Mouse (Mus musculus): ENCODE data around the gene Ifih1. TPM values are rescaled to one million over a fixed set of nuclear protein-coding genes. Genes with fewer than 3 reads are reported as not detected.

The Ifih1 gene
- polyA plus RNA-seq (2016; fragmentation: Nextera tagmentation; extraction: Ambion mirVana) = 2.0 and 2.3 TPM in 2 replicates

GRCm38 (mm10) chr2:62646014-62646645, at the start of gene Ifih1:
Gene Ifih1 (minus strand): TSS chr2:62646255.
- under 1% methylated on average over 30 of the region's 30 CpGs for WGBS
- Histone ChIP-seq H3K4me2 (replicated peaks) (peak within 1 kb of the TSS; percentile 74), H3K4me1 (peaks cover 13% of the 10 kb centered on the region), H3K27me3 (peaks cover 8% of the 10 kb centered on the region; the same call in 1 of the 2 replicates), H3K9me3 (replicated peaks) (no peaks in the 10 kb centered on the region), H3K4me3 (peak within 1 kb of the TSS; percentile 44), H3K9ac (peak within 1 kb of the TSS; percentile 41; the same call in 1 of the 2 replicates), H3K27ac (no peak within 1 kb of the TSS), H3K36me3 (no peaks in the 10 kb centered on the region)
- ATAC-seq (ENCODE audit: low FRiP score) = peak; percentile 89

- Histone ChIP-seq H3K4me1 (no peaks in the 10 kb centered on the region), H3K4me3 (no peak overlapping the region), H3K36me3 (no peaks in the 10 kb centered on the region), H3K9me3 (replicated peaks) (no peaks in the 10 kb centered on the region), H3K9ac (no peak overlapping the region), H3K4me2 (replicated peaks) (no peak overlapping the region), H3K27ac (no peak overlapping the region), H3K27me3 (no peaks in the 10 kb centered on the region)
- no peak for ATAC-seq (ENCODE audit: low FRiP score)
- WGBS = 85% methylated on average over 6 of the region's 6 CpGs
Observed at GRCm38 (mm10) chr2:62685934-62686333, 39.9 kb upstream of the Ifih1 start.

- H3K27ac ChIP-seq = no peak overlapping the region
- H3K9ac ChIP-seq = no peak overlapping the region
- WGBS = 68% methylated on average over 3 of the region's 3 CpGs
Observed at GRCm38 (mm10) chr2:62684989-62685595, 39.0 kb upstream of the Ifih1 start.

DNA sequence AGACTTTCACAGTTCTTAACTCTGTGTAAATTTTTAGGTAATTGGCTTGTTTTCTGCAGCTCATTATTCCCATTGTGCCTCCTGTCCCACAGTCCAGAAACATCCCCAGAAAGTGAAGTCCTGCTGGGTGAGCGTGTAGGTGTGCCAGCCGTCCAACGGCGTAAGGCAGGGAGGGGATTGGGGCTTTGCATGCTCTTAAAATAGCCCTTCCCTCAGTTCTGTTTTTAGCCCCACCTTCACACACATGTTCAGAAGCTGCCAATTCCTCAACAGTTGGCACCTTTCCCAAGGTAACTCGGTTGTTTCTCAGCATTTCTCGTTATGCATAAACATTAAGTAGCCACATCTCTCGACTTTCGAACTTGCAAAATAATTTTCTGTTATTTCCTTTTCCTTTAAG, 35.6 kb upstream of the Ifih1 start:
- Histone ChIP-seq H3K27ac (no peak overlapping the region), H3K36me3 (no peaks in the 10 kb centered on the region), H3K9me3 (replicated peaks) (no peaks in the 10 kb centered on the region), H3K4me2 (replicated peaks) (no peak overlapping the region), H3K9ac (no peak overlapping the region), H3K4me3 (no peak overlapping the region), H3K27me3 (no peaks in the 10 kb centered on the region), H3K4me1 (no peaks in the 10 kb centered on the region)
- 75% methylated on average over 8 of the region's 8 CpGs for WGBS
- no peak for ATAC-seq (ENCODE audit: low FRiP score)

More at GRCm38 (mm10) chr2:62684989-62685595, 39.0 kb upstream of the Ifih1 start:
- Histone ChIP-seq H3K4me1 (no peaks in the 10 kb centered on the region), H3K36me3 (no peaks in the 10 kb centered on the region), H3K4me3 (no peak overlapping the region), H3K27me3 (no peaks in the 10 kb centered on the region), H3K4me2 (replicated peaks) (no peak overlapping the region), H3K9me3 (replicated peaks) (no peaks in the 10 kb centered on the region)
- ATAC-seq (ENCODE audit: low FRiP score) = no peak

DNA sequence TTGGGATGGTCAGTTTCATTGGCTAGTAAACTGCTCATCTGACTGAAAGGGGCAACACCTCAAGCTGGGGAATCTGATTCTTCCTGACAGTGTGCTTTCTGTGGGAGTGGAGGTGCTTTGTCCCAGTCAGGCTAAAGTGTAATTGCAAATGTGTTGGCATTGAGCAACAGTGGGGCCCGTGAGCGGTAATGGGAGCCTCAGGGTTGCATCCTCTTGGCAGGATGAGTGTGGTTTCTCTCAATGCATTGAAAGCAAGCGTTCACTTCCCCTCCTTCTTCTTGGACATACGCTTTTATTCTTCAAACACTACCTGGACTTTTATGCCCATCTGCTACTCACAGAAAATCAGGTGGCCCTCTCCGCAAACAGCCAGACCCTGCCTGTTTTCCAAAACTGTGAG, 26.7 kb upstream of the Ifih1 start:
- no peaks in the 10 kb centered on the region for H3K36me3 ChIP-seq
- no peak overlapping the region for H3K4me2 ChIP-seq (replicated peaks)
- no peak overlapping the region for H3K27ac ChIP-seq
- no peak overlapping the region for H3K9ac ChIP-seq
- no peaks in the 10 kb centered on the region for H3K27me3 ChIP-seq
- no peaks in the 10 kb centered on the region for H3K9me3 ChIP-seq (replicated peaks)
- ATAC-seq (ENCODE audit: low FRiP score) = no peak
- no peak overlapping the region for H3K4me3 ChIP-seq
- 93% methylated on average over 5 of the region's 5 CpGs for WGBS
- H3K4me1 ChIP-seq = no peaks in the 10 kb centered on the region

GRCm38 (mm10) chr2:62670767-62671166, 24.7 kb upstream of the Ifih1 start:
- Histone ChIP-seq H3K9ac (no peak overlapping the region), H3K4me3 (no peak overlapping the region), H3K27ac (no peak overlapping the region), H3K9me3 (replicated peaks) (no peaks in the 10 kb centered on the region), H3K4me2 (replicated peaks) (no peak overlapping the region), H3K27me3 (no peaks in the 10 kb centered on the region), H3K4me1 (no peaks in the 10 kb centered on the region), H3K36me3 (no peaks in the 10 kb centered on the region)
- ATAC-seq (ENCODE audit: low FRiP score) = no peak
- 76% methylated on average over 4 of the region's 4 CpGs for WGBS

- H3K4me2 ChIP-seq (replicated peaks) = no peak overlapping the region
- H3K36me3 ChIP-seq = no peaks in the 10 kb centered on the region
- no peaks in the 10 kb centered on the region for H3K4me1 ChIP-seq
- H3K27me3 ChIP-seq = no peaks in the 10 kb centered on the region
- H3K27ac ChIP-seq = no peak overlapping the region
- WGBS = 88% methylated on average over 5 of the region's 5 CpGs
- no peaks in the 10 kb centered on the region for H3K9me3 ChIP-seq (replicated peaks)
- H3K9ac ChIP-seq = no peak overlapping the region
- no peak overlapping the region for H3K4me3 ChIP-seq
- no peak for ATAC-seq (ENCODE audit: low FRiP score)
Observed at GRCm38 (mm10) chr2:62670301-62670700, 24.2 kb upstream of the Ifih1 start.

GRCm38 (mm10) chr2:62669848-62670247, 23.8 kb upstream of the Ifih1 start:
- Histone ChIP-seq H3K4me3 (no peak overlapping the region), H3K9ac (no peak overlapping the region), H3K27ac (no peak overlapping the region), H3K4me1 (no peaks in the 10 kb centered on the region), H3K4me2 (replicated peaks) (no peak overlapping the region), H3K27me3 (no peaks in the 10 kb centered on the region), H3K9me3 (replicated peaks) (no peaks in the 10 kb centered on the region), H3K36me3 (no peaks in the 10 kb centered on the region)
- WGBS = 69% methylated on average over 3 of the region's 3 CpGs
- ATAC-seq (ENCODE audit: low FRiP score) = no peak

DNA sequence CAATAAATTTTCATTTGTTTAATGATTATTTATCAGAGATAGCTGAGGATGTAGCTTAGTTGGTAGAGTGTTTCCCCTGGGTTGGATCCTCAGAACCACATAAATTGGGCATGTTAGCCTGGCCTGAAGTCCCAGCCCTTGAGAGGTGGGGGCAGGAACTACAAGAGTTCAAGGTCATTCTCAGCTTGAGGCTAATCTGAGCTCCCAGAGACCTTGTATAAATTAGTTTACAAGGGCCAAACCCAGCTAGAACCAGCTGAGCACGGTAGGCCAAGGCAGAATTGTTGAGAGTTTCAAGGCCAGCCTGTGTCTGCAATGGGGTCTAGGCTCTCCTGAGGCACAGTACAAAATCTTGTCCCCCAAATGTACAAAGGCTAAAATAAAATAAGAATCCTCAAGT, 19.5 kb upstream of the Ifih1 start:
- Histone ChIP-seq H3K36me3 (no peaks in the 10 kb centered on the region), H3K27me3 (no peaks in the 10 kb centered on the region), H3K27ac (no peak overlapping the region), H3K9me3 (replicated peaks) (no peaks in the 10 kb centered on the region), H3K9ac (no peak overlapping the region), H3K4me3 (no peak overlapping the region), H3K4me1 (no peaks in the 10 kb centered on the region), H3K4me2 (replicated peaks) (no peak overlapping the region)
- WGBS = 61% methylated on average over 1 of the region's 1 CpGs
- no peak for ATAC-seq (ENCODE audit: low FRiP score)

DNA sequence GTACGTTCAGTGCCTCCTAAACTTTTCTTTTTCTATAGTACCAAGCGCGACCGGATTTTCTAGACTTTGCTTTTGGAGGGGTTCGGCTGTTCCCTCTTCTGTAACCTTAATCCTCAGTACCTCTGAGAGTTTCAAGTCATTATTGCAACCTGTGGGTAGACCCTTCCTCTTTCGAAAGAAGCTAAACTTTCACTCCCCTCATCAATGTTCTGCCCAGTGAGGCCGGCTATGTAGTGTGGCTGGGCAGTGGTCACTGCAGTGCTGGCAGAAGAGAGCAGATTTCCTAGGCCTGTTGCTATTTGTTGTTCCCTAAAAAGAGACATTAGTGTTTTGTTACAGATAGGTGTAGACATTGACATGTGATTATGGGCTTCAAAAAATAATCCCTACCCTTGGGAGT, 18.8 kb upstream of the Ifih1 start:
- no peaks in the 10 kb centered on the region for H3K36me3 ChIP-seq
- H3K4me1 ChIP-seq = no peaks in the 10 kb centered on the region
- H3K4me3 ChIP-seq = no peak overlapping the region
- H3K9me3 ChIP-seq (replicated peaks) = no peaks in the 10 kb centered on the region
- H3K9ac ChIP-seq = no peak overlapping the region
- H3K27me3 ChIP-seq = no peaks in the 10 kb centered on the region
- no peak for ATAC-seq (ENCODE audit: low FRiP score)
- H3K27ac ChIP-seq = no peak overlapping the region
- WGBS = 66% methylated on average over 7 of the region's 7 CpGs
- peak overlapping the region; percentile 78; the same call in 1 of the 2 replicates for H3K4me2 ChIP-seq (replicated peaks)

GRCm38 (mm10) chr2:62664135-62664670, 18.1 kb upstream of the Ifih1 start, which contains the start of gene Gca:
Gene Gca (plus strand): TSS chr2:62664285.
- Histone ChIP-seq H3K4me1 (no peaks in the 10 kb centered on the region), H3K36me3 (no peaks in the 10 kb centered on the region), H3K27ac (no peak within 1 kb of the TSS), H3K4me3 (peak within 1 kb of the TSS; percentile 49), H3K9me3 (replicated peaks) (no peaks in the 10 kb centered on the region), H3K4me2 (replicated peaks) (peak within 1 kb of the TSS; percentile 78), H3K9ac (peak within 1 kb of the TSS; percentile 44), H3K27me3 (no peaks in the 10 kb centered on the region)
- ATAC-seq (ENCODE audit: low FRiP score) = peak; percentile 97
- under 1% methylated on average over 43 of the region's 43 CpGs for WGBS

DNA sequence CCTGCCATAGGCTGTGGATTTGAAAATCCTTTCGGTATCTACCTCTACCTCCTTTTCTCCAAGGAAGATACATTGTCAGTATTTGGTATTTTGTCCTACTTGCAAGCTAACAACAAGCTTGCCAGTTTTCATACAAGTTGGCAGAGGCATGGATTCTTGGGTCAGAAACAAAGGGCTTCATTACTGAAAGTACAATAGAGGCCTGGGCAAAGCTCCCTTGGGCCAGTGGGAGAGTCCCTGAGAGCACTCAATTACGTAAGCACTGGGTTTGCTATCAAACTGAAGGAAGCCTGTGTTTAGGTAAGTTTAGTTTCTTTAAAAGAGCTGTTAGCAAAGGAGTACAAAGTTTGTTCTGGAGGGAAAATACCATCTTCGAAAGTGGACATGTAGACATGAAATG, 16.5 kb upstream of the Ifih1 start:
- no peaks in the 10 kb centered on the region for H3K36me3 ChIP-seq
- no peaks in the 10 kb centered on the region for H3K4me1 ChIP-seq
- no peak overlapping the region for H3K9ac ChIP-seq
- whole genome bisulfite sequencing = 87% methylated on average over 3 of the region's 3 CpGs
- ATAC-seq (ENCODE audit: low FRiP score) = no peak
- no peaks in the 10 kb centered on the region for H3K9me3 ChIP-seq (replicated peaks)
- no peak overlapping the region for H3K4me3 ChIP-seq
- H3K4me2 ChIP-seq (replicated peaks) = no peak overlapping the region
- no peaks in the 10 kb centered on the region for H3K27me3 ChIP-seq
- no peak overlapping the region for H3K27ac ChIP-seq

DNA sequence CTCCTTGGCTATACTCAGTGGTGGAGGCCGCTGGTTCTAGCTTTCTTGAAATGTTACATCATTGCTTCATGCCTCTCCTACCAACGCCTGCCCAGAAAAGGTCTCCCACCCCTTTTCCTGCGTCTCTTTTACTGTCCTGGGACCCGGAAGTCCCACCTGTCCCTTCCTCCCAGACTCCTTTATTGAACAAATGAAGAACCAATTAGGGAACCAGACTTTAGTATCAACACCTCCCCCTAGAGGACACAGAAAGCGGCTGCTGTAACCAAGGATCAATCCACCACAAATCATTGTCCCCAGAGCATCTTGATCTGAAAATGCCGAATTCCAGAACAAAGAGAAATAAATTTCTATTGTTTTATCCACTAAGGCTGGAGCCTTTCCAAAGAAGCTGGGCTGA, 14.5 kb upstream of the Ifih1 start:
- Histone ChIP-seq H3K4me3 (no peak overlapping the region), H3K27ac (no peak overlapping the region), H3K27me3 (no peaks in the 10 kb centered on the region), H3K4me2 (replicated peaks) (no peak overlapping the region), H3K36me3 (no peaks in the 10 kb centered on the region), H3K9ac (no peak overlapping the region), H3K4me1 (no peaks in the 10 kb centered on the region), H3K9me3 (replicated peaks) (no peaks in the 10 kb centered on the region)
- WGBS = 48% methylated on average over 6 of the region's 6 CpGs
- ATAC-seq (ENCODE audit: low FRiP score) = no peak

All from hindbrain, embryonic 12.5 days (tissue).